Mouse (Mus musculus): ENCODE results near the gene Cttn.

DNA sequence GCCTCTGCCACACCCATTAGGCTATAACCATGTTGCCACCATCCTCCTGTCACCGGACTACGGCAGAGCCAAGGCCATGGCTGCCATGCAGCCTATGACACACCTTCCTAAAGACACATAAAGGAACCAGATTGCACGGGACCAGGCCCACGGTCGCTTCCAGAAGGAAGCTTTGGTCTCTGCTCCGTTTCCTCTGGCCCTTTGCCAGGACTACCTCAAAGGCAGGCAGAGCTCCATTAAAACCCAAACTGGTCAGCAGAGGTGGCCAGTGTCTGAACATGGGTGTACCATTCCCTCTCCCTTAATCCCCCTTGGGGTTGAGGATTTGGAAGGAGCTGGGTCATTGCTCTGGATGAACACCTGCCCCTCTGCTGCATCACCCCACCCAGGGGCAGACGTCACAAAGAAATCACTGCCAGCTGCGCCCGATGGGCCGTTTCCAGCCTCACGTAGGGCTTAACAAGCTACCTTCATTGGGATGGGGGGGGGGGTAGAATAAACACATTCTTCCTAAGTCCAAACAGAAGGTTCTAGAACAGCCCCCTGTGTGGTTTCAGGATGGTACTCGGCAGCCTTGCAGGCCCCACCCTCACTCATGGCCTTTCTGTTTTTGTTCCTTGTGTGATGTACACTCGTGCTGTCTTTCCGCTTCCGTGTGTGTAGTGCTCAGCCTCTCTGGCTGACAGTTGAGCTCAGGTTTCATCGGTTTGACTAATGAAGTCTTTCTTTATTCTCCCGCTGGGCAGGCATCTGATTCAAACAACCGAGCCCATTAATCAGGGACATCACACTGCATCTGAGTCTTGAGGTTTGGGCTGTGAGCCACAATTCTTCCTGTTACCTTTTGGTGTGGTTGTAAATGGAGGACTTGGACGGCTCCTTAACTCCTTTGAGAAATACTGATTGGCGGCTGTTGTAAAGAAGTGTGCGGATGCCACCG, 58.6 kb downstream of the Cttn start:
- no peak for TF ChIP-seq CTCF (IDR thresholded peaks at IDR 0.05; ENCODE audit: borderline replicate concordance, extremely low read depth, insufficient read depth, insufficient read length)
- no peak for TF ChIP-seq POLR2A (IDR thresholded peaks at IDR 0.05; ENCODE audit: borderline replicate concordance, extremely low read depth, insufficient read depth, insufficient read length, poor library complexity, severe bottlenecking)
